Mouse (Mus musculus): ENCODE measurements around the gene Stpg4.

DNA sequence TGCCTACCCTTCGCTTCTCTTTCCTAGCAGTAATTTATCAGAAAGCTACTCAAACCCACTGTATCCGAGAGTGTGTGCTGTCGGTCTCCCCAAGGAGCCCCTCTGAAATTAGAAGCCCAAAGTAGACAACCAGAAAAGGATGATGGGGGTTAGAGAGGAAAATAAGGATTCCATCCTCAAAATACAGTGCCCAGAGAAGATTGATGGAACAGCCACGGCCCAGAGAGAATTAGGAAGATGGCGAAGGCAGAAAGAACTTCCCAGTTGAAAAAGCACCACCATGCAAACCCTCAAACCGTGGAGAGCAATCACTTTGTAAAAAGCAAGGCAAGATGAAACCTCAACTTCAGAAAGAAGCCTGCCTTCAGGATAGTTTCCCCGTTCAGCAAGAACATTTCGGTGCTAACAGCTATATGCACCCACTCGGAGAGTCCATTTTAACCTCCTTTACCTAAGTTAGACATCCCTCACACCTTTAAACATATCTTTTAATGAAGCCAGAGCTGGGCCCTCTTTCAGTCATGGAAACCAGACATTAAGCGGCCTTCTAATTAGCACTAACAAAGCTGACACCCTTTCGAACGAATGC lies 20.2 kb upstream of the Stpg4 start:
- TF ChIP-seq CTCF (IDR thresholded peaks at IDR 0.05; ENCODE audit: low read depth) (no peak), EP300 (IDR thresholded peaks at IDR 0.05; ENCODE audit: low read depth) (no peak)
